Mouse (Mus musculus) erythroblast, embryonic 14.5 days (primary cell): ENCODE measurements around the gene Ear2.
"Not testable (repeated sequence)": the region's sequence is repeated elsewhere in the genome, so short reads cannot be mapped to it uniquely, and the experiment has no call there.

ENCODE experiments used
- GATA1 ChIP-seq: IDR thresholded peaks from 2 replicates; pipeline ENCODE4 v1.6.1; 2012; ENCODE audit warnings: low read length, inconsistent platforms, mixed read lengths
- TAL1 ChIP-seq: IDR thresholded peaks from 3 replicates; pipeline ENCODE4 v1.6.1; 2012; ENCODE audit warnings: low read length, inconsistent platforms, mixed read lengths

GRCm38 (mm10) chr14:44087535-44087934 is 14.9 kb upstream of the Ear2 start:
- TF ChIP-seq GATA1, TAL1: not testable (repeated sequence)
